Mouse (Mus musculus) lung, adult 2 months (tissue): Measurements from ENCODE around the gene Meis2.

ENCODE experiments used
- CTCF ChIP-seq: fragments of 200-500 bp; IDR thresholded peaks from 2 replicates; pipeline ENCODE4 v1.5.1; 2011; ENCODE audit warnings: mild to moderate bottlenecking, low read length, control low read depth; ENCODE audit not compliant: insufficient read depth
- POLR2A ChIP-seq: fragments of 200-500 bp; IDR thresholded peaks from 2 replicates; pipeline ENCODE4 v1.6.1; 2011; ENCODE audit warnings: low read depth, mild to moderate bottlenecking, control low read depth, low read length, borderline replicate concordance; ENCODE audit errors: extremely low read depth

GRCm38 (mm10) chr2:116053931-116054330, 11.7 kb downstream of the Meis2 start:
- TF ChIP-seq CTCF = no peak
- TF ChIP-seq POLR2A = no peak
